Mouse (Mus musculus) MEL (cell line): Measurements from ENCODE around the gene Ptprk.

Source experiments
- CHD2 ChIP-seq: IDR thresholded peaks from 2 replicates; pipeline ENCODE4 v1.6.1; 2011; ENCODE audit warnings: low read length, improper control_type of control experiment
- CTCF ChIP-seq, 3 experiments: IDR thresholded peaks in 2 of 3; conservative IDR thresholded peaks in 1 of 3; 2 replicates each; pipeline ENCODE4 v1.5.1; 2011 to 2012; ENCODE audit warnings: low read length in 3 of 3, low read depth in 2 of 3, mild to moderate bottlenecking in 2 of 3, improper control_type of control experiment in 1 of 3, inconsistent platforms in 1 of 3, mixed read lengths in 1 of 3, moderate library complexity in 1 of 3; ENCODE audit not compliant: control insufficient read depth in 1 of 3, insufficient read depth in 1 of 3, poor library complexity in 1 of 3, severe bottlenecking in 1 of 3

- no peak for TF ChIP-seq CTCF (IDR thresholded peaks at IDR 0.05 in 2 of 3, conservative IDR thresholded peaks at IDR 0.05 in 1 of 3; ENCODE audit: control insufficient read depth in 1 of 3, insufficient read depth in 1 of 3, low read depth in 2 of 3, low read length in 3 of 3, poor library complexity in 1 of 3, severe bottlenecking in 1 of 3)
- TF ChIP-seq CHD2, result no peak
These were observed 466.0 kb downstream of the Ptprk start for GRCm38 (mm10) chr10:28540595-28540994.
